ENCODE assay signal across 14 mouse cellular contexts in genomic region chr12:25251411-25252171, GRCm38 (mm10).
DNase-seq lines count a peak whose midpoint lies in the region; ATAC-seq and TF ChIP-seq lines count a peak whose summit lies in the region.
"Had no signal": no experiment of that assay in that cellular context is flagged by ENCODE, and none has a peak within 500 bp of the region (broad histone marks: within the 10 kb centered on the region; RNA-seq: fewer than 3 reads in every experiment).

No protein-coding gene starts in this region.

- peaks cover 15% of the 10 kb centered on the region for H3K4me1 ChIP-seq in kidney, embryonic 15.5 days
- no peaks in the 10 kb centered on the region for H3K4me1 ChIP-seq in lung, postnatal 0 days (ENCODE audit: insufficient read depth, low read depth, low read length)
- peaks cover 7% of the 10 kb centered on the region for H3K4me1 ChIP-seq in intestine, postnatal 0 days (replicated peaks; ENCODE audit: control insufficient read depth, insufficient read depth, low read length)
- H3K4me1 ChIP-seq in stomach, embryonic 16.5 days (ENCODE audit: control insufficient read depth, insufficient read depth, low read length): 0 out of 2 replicates have a peak, but pooled peaks cover 2% of the 10 kb centered on the region

- no peaks in the 10 kb centered on the region for H3K27me3 ChIP-seq in kidney, embryonic 15.5 days
- H3K27me3 ChIP-seq in lung, postnatal 0 days (replicated peaks; ENCODE audit: insufficient read depth, low read length): no peaks in the 10 kb centered on the region
- no peaks in the 10 kb centered on the region for H3K27me3 ChIP-seq in intestine, postnatal 0 days (replicated peaks; ENCODE audit: control insufficient read depth, insufficient read depth, low read length)
- no peaks in the 10 kb centered on the region for H3K27me3 ChIP-seq in stomach, embryonic 16.5 days (ENCODE audit: control insufficient read depth, insufficient read depth, low read length)
- H3K27me3 ChIP-seq: embryonic facial prominence, embryonic 15.5 days had no signal

- H3K36me3 ChIP-seq in kidney, embryonic 15.5 days: no peaks in the 10 kb centered on the region
- H3K36me3 ChIP-seq in lung, postnatal 0 days (ENCODE audit: insufficient read depth, low read length): no peaks in the 10 kb centered on the region
- no peaks in the 10 kb centered on the region for H3K36me3 ChIP-seq in intestine, postnatal 0 days (ENCODE audit: control insufficient read depth, insufficient read depth)
- no peaks in the 10 kb centered on the region for H3K36me3 ChIP-seq in stomach, embryonic 16.5 days (ENCODE audit: control insufficient read depth, insufficient read depth, low read length)
- H3K36me3 ChIP-seq: embryonic facial prominence, embryonic 15.5 days had no signal

- peak; percentile 54 for DNase-seq in kidney, adult 11 months
- peak; percentile 35 for DNase-seq in lung, postnatal 0 days (ENCODE audit: low spot score)
- DNase-seq in lung, adult 18-20 months: no peak
- no peak for DNase-seq in heart, adult 8-10 months (ENCODE audit: low spot score)
- DNase-seq in left cerebral cortex, adult 2 months (ENCODE audit: extremely low spot score in 1 of 2, low spot score in 2 of 2): no peak
- DNase-seq: B cell, adult 2 months; cerebellum, postnatal 14 days; right cerebral cortex, postnatal 25 days had no signal

- H3K4me2 ChIP-seq in kidney, embryonic 15.5 days: no peak overlapping the region
- H3K4me2 ChIP-seq in lung, postnatal 0 days (replicated peaks; ENCODE audit: low read depth, low read length): no peak overlapping the region
- H3K4me2 ChIP-seq in intestine, postnatal 0 days (replicated peaks; ENCODE audit: low read depth): no peak overlapping the region
- no peak overlapping the region for H3K4me2 ChIP-seq in stomach, embryonic 16.5 days (ENCODE audit: low read depth, low read length)
- H3K4me2 ChIP-seq: embryonic facial prominence, embryonic 15.5 days had no signal

- H3K9ac ChIP-seq in kidney, embryonic 15.5 days: no peak overlapping the region
- H3K9ac ChIP-seq in lung, postnatal 0 days (replicated peaks; ENCODE audit: low read depth): no peak overlapping the region
- no peak overlapping the region for H3K9ac ChIP-seq in intestine, postnatal 0 days (ENCODE audit: low read depth, low read length)
- H3K9ac ChIP-seq in stomach, embryonic 16.5 days (ENCODE audit: low read length): no peak overlapping the region
- H3K9ac ChIP-seq: embryonic facial prominence, embryonic 15.5 days had no signal

- no peaks in the 10 kb centered on the region; the same call in 1 of the 2 replicates for H3K9me3 ChIP-seq in kidney, embryonic 15.5 days (replicated peaks)
- no peaks in the 10 kb centered on the region for H3K9me3 ChIP-seq in lung, postnatal 0 days (ENCODE audit: low read length)
- no peaks in the 10 kb centered on the region for H3K9me3 ChIP-seq in intestine, postnatal 0 days (ENCODE audit: control insufficient read depth)
- H3K9me3 ChIP-seq in stomach, embryonic 16.5 days (replicated peaks; ENCODE audit: control insufficient read depth, low read length): no peaks in the 10 kb centered on the region
- H3K9me3 ChIP-seq: embryonic facial prominence, embryonic 15.5 days had no signal

- no peak for TF ChIP-seq EP300 in lung, postnatal 0 days (IDR thresholded peaks at IDR 0.05)

- WGBS in kidney, embryonic 15.5 days: 79% methylated on average over 4 of the region's 4 CpGs
- WGBS in lung, postnatal 0 days: 67% methylated on average over 4 of the region's 4 CpGs
- WGBS in intestine, postnatal 0 days: 58% methylated on average over 4 of the region's 4 CpGs
- 64% methylated on average over 4 of the region's 4 CpGs for WGBS in stomach, embryonic 16.5 days

- intact Hi-C loops in left cerebral cortex, adult 2 months (cut with DNase I): no loop called here

- no peak overlapping the region for H3K27ac ChIP-seq in kidney, embryonic 15.5 days
- H3K27ac ChIP-seq in lung, postnatal 0 days (ENCODE audit: low read length): no peak overlapping the region
- H3K27ac ChIP-seq in intestine, postnatal 0 days (ENCODE audit: low read depth, low read length): no peak overlapping the region
- 0 out of 2 replicates have a peak overlapping the region, but pooled peaks have one; percentile 8 for H3K27ac ChIP-seq in stomach, embryonic 16.5 days (ENCODE audit: low read length)
- H3K27ac ChIP-seq in left cerebral cortex, adult 2 months: no peak overlapping the region
- H3K27ac ChIP-seq: embryonic facial prominence, embryonic 15.5 days; kidney, postnatal 0 days; macrophage had no signal

- H3K4me3 ChIP-seq in kidney, embryonic 15.5 days (replicated peaks): no peak overlapping the region
- no peak overlapping the region for H3K4me3 ChIP-seq in lung, postnatal 0 days (ENCODE audit: low read depth, low read length)
- H3K4me3 ChIP-seq in intestine, postnatal 0 days (ENCODE audit: low read depth, low read length): no peak overlapping the region
- no peak overlapping the region for H3K4me3 ChIP-seq in stomach, embryonic 16.5 days (replicated peaks; ENCODE audit: low read length)
- no peak overlapping the region for H3K4me3 ChIP-seq in left cerebral cortex, adult 2 months
- H3K4me3 ChIP-seq: embryonic facial prominence, embryonic 15.5 days had no signal

- no peak for ATAC-seq in kidney, embryonic 15.5 days (replicated peaks; ENCODE audit: low FRiP score)
- no peak; the same call in 1 of the 2 replicates for ATAC-seq in lung, postnatal 0 days
- peak; percentile 54; the same call in 1 of the 2 replicates for ATAC-seq in intestine, postnatal 0 days
- no peak for ATAC-seq in stomach, embryonic 16.5 days (ENCODE audit: insufficient read depth, low FRiP score)

- TF ChIP-seq CTCF in lung, postnatal 0 days (IDR thresholded peaks at IDR 0.05): no peak
- no peak for TF ChIP-seq CTCF in intestine, postnatal 0 days (IDR thresholded peaks at IDR 0.05; ENCODE audit: low read depth)
- no peak for TF ChIP-seq CTCF in left cerebral cortex, adult 2 months (IDR thresholded peaks at IDR 0.05)

Comparison
In these comparisons a context has a peak if more than half of its experiments do, and no peak if none do; other contexts are left out.
1. DNase-seq: peak in kidney, adult 11 months (single experiment) and lung, postnatal 0 days (single experiment); none in lung, adult 18-20 months (0 of 2), heart, adult 8-10 months (single experiment) and left cerebral cortex, adult 2 months (0 of 2).